Mouse (Mus musculus) thymus, adult 2 months (tissue): ENCODE measurements around the gene Cnnm3. TPM values are rescaled to one million over a fixed set of nuclear protein-coding genes. Genes with fewer than 3 reads are reported as not detected.
A peak's percentile ranks its signal among the peaks of the same experiment; 100 is the strongest.

ENCODE experiments used
- DNase-seq: peaks from one replicate; pipeline ENCODE4 v3.0.0; 2021
- H3K27ac ChIP-seq: fragments of 200-500 bp; 2 replicates; pipeline ENCODE4 v1.5.1; 2012; ENCODE audit warnings: low read length, control low read depth; ENCODE audit not compliant: control insufficient read depth, insufficient read depth
- H3K27me3 ChIP-seq: fragments of 200-500 bp; 2 replicates; pipeline ENCODE4 v1.6.1; 2012; ENCODE audit warnings: mild to moderate bottlenecking, low read length, moderate library complexity, mixed read lengths; ENCODE audit not compliant: control insufficient read depth, insufficient read depth
- H3K36me3 ChIP-seq: fragments of 200-500 bp; 2 replicates; pipeline ENCODE4 v1.6.1; 2012; ENCODE audit warnings: mild to moderate bottlenecking, low read length, moderate library complexity; ENCODE audit not compliant: control insufficient read depth, insufficient read depth
- H3K4me1 ChIP-seq: fragments of 200-500 bp; replicated peaks from 2 replicates; pipeline ENCODE4 v1.6.1; 2012; ENCODE audit warnings: low read length; ENCODE audit not compliant: control insufficient read depth, insufficient read depth
- H3K4me3 ChIP-seq: fragments of 200-500 bp; 2 replicates; pipeline ENCODE4 v1.5.1; 2012; ENCODE audit warnings: mild to moderate bottlenecking, low read length, control low read depth, moderate library complexity; ENCODE audit not compliant: control insufficient read depth, insufficient read depth
- CTCF ChIP-seq: fragments of 200-500 bp; IDR thresholded peaks from 2 replicates; pipeline ENCODE4 v1.5.1; 2012; ENCODE audit warnings: mild to moderate bottlenecking, control low read depth, low read length, moderate library complexity, borderline replicate concordance; ENCODE audit not compliant: control insufficient read depth, poor library complexity, insufficient read depth; ENCODE audit errors: extremely low read depth
- POLR2A ChIP-seq: fragments of 200-500 bp; IDR thresholded peaks from 2 replicates; pipeline ENCODE4 v1.6.1; 2012; ENCODE audit warnings: mild to moderate bottlenecking, low read length, control low read depth, moderate library complexity; ENCODE audit not compliant: control insufficient read depth, poor library complexity, insufficient read depth; ENCODE audit errors: extremely low read depth
- WGBS: fragments of 180-500 bp; shearing (Covaris S2); methylation state at CpG from one replicate; pipeline ENCODE4 v1.1.7; 2018; 5-methylcytosine and 5-hydroxymethylcytosine counted together
- polyA plus RNA-seq: library from polyadenylated mRNA; depleted of rRNA; stranded (reverse); fragments of >200 nt; gene quantifications from 2 replicates; pipeline ENCODE4 v1.2.3, GENCODE M21; 2012

Cnnm3 gene
- polyA plus RNA-seq, 1 experiment = 51.2 TPM

- Histone ChIP-seq H3K36me3 (peaks cover 12% of the 10 kb centered on the region), H3K4me3 (no peak overlapping the region), H3K27me3 (no peaks in the 10 kb centered on the region), H3K27ac (no peak overlapping the region), H3K4me1 (no peaks in the 10 kb centered on the region)
- 6% methylated on average over 3 of the region's 3 CpGs for WGBS
- peak; percentile 82 for DNase-seq
- peak; percentile 67; the same call in 1 of the 2 replicates for TF ChIP-seq CTCF
- TF ChIP-seq POLR2A = no peak
These were observed 10.4 kb upstream of the Cnnm3 start for GRCm38 (mm10) chr1:36501261-36501660.

- Histone ChIP-seq H3K4me1 (peaks cover 5% of the 10 kb centered on the region), H3K27ac (no peak overlapping the region), H3K27me3 (no peaks in the 10 kb centered on the region), H3K36me3 (peaks cover 6% of the 10 kb centered on the region; the same call in 1 of the 2 replicates), H3K4me3 (no peak overlapping the region)
- TF ChIP-seq CTCF = no peak
- no peak for TF ChIP-seq POLR2A
- 75% methylated on average over 5 of the region's 5 CpGs for WGBS
- DNase-seq = no peak
These were observed 3.4 kb upstream of the Cnnm3 start for GRCm38 (mm10) chr1:36508238-36508637.

GRCm38 (mm10) chr1:36512089-36512965, 660 bp downstream of the Cnnm3 start:
- Histone ChIP-seq H3K36me3 (0 out of 2 replicates have a peak, but pooled peaks cover under 1% of the 10 kb centered on the region), H3K27me3 (no peaks in the 10 kb centered on the region), H3K27ac (peak overlapping the region; percentile 51), H3K4me3 (peak overlapping the region; percentile 69), H3K4me1 (peaks cover 5% of the 10 kb centered on the region)
- DNase-seq = peak; percentile 61
- WGBS = 9% methylated on average over 126 of the region's 126 CpGs
- no peak for TF ChIP-seq POLR2A
- peak; percentile 36; the same call in 1 of the 2 replicates for TF ChIP-seq CTCF

- peak overlapping the region; percentile 68 for H3K4me3 ChIP-seq
- no peaks in the 10 kb centered on the region for H3K36me3 ChIP-seq
- H3K27ac ChIP-seq = no peak overlapping the region
- no peak for DNase-seq
- peaks cover 5% of the 10 kb centered on the region for H3K4me1 ChIP-seq
- 6% methylated on average over 16 of the region's 16 CpGs for WGBS
- no peaks in the 10 kb centered on the region for H3K27me3 ChIP-seq
- TF ChIP-seq POLR2A (no peak), CTCF (no peak)
These were observed 1.3 kb downstream of the Cnnm3 start for GRCm38 (mm10) chr1:36512966-36513280.

GRCm38 (mm10) chr1:36513310-36513709, 1.6 kb downstream of the Cnnm3 start:
- H3K27me3 ChIP-seq = no peaks in the 10 kb centered on the region
- H3K4me1 ChIP-seq = peaks cover 5% of the 10 kb centered on the region
- DNase-seq = no peak
- no peak overlapping the region for H3K27ac ChIP-seq
- no peaks in the 10 kb centered on the region for H3K36me3 ChIP-seq
- TF ChIP-seq CTCF = no peak
- no peak for TF ChIP-seq POLR2A
- no peak overlapping the region for H3K4me3 ChIP-seq
- WGBS = 59% methylated on average over 1 of the region's 1 CpGs

GRCm38 (mm10) chr1:36513718-36514117, 2.1 kb downstream of the Cnnm3 start:
- H3K27me3 ChIP-seq = no peaks in the 10 kb centered on the region
- no peaks in the 10 kb centered on the region for H3K36me3 ChIP-seq
- H3K4me1 ChIP-seq = peaks cover 5% of the 10 kb centered on the region
- H3K4me3 ChIP-seq = no peak overlapping the region
- WGBS = 96% methylated on average over 2 of the region's 2 CpGs
- no peak overlapping the region for H3K27ac ChIP-seq
- peak; percentile 26 for DNase-seq
- no peak for TF ChIP-seq CTCF
- no peak for TF ChIP-seq POLR2A

DNA sequence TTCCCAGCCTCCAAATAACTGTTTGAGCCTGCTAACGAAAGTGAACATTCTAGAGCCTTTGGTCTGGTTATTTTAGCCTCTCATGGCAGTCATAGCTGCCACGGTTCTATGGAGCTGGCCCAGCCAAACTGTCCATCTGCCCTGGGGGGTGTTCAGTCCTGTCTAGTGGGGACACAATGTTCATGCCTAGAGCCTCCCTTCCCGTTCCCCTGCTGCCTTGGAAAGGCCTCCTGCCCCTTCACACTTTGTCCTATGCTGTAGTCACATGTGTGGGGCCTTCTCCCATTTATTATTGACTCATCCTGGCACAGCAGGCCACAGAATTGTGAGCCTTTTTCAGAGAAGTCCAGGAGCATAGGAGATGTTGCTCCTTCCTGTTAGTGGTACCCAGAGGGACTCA, 6.6 kb downstream of the Cnnm3 start:
- no peak for TF ChIP-seq CTCF
- TF ChIP-seq POLR2A = no peak
- no peak overlapping the region for H3K4me3 ChIP-seq
- no peaks in the 10 kb centered on the region for H3K27me3 ChIP-seq
- peaks cover 28% of the 10 kb centered on the region for H3K36me3 ChIP-seq
- DNase-seq = no peak
- H3K4me1 ChIP-seq = no peaks in the 10 kb centered on the region
- no peak overlapping the region for H3K27ac ChIP-seq
- WGBS = 93% methylated on average over 3 of the region's 3 CpGs
